Mouse (Mus musculus) adrenal gland, adult 2 months (tissue): Measurements from ENCODE around the gene Rara. TPM values are rescaled to one million over a fixed set of nuclear protein-coding genes. Genes with fewer than 3 reads are reported as not detected.

Experiments used
- DNase-seq: peaks from one replicate; pipeline ENCODE4 v3.0.0; 2021
- polyA plus RNA-seq: library from polyadenylated mRNA; depleted of rRNA; stranded (reverse); fragments of >200 nt; gene quantifications from 2 replicates; pipeline ENCODE4 v1.2.3, GENCODE M21; 2012
- total RNA-seq, 2 experiments: library from RNA; stranded (reverse); gene quantifications; 2 replicates each; pipeline ENCODE4 v1.2.3; 2021

Gene Rara
- total and polyA plus RNA-seq, 3 experiments = 17.0 to 44.9 (median 30.8) TPM

DNA sequence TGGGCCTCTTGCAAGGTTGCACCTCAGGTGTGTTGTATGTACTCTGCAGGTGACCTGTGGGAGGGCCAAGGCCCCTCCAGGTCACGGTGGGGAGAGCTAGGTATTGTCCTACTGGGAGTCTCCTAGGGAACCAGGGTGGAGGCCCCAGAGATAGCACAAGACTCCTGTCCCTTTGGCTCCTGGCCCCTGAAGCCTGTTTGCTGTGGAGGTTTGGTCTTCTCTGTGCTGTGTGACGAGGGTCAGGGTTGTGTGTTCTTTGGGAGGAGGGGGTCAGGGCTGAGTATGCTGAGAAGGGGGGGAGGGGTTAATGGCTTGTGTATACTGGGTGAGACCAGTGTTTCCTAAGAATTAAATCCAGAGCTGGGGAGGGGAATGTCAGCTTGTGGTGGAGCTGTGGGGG is 25.7 kb downstream of the Rara start:
- no peak for DNase-seq

DNA sequence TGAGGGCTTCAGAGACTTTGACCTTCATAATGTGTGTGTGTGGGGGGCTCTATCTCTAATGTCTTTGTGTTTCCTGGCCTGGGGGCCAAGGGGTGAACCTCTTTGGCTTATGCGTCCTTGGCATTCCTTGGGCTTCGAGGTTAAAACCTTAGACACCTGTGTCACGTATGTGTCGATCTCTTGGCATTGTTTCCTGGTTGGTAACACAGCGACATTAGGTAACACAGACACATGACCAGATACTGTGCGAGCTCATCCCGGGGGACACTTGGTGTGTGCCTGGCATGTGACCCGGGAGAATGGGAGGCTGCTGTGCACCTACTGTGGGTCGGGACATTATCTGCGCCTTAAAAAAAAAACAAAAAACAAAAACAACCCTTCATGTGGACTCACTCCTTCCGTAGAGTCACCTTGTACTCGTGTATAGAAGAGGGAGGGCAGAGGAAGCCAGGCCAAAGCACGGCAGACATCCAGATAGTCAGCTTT is 26.3 kb downstream of the Rara start:
- no peak for DNase-seq

DNA sequence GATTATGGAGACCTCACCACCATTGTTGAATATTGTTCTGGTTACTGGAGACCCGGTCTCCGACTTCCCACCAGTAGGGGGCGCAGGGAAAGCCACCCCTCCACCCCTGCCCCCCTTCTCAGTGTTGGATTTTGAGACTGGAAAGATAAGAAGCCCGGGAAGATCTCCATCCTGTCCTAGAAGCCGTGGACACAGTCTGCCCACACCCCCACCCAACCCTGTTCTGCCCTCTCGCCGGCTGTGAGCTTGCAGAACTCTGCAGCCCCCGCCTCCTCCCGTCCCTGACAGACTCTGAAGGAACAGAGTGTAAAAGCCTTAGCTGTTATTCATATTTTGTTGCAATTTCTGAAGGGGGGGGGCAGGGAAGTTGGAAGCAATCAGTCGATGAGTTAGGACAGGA is 26.8 kb downstream of the Rara start:
- DNase-seq = peak; percentile 80

GRCm38 (mm10) chr11:98954801-98955706 is 27.4 kb downstream of the Rara start:
- no peak for DNase-seq

- DNase-seq = peak; percentile 42
These were observed 28.2 kb downstream of the Rara start for GRCm38 (mm10) chr11:98955707-98956235.

- no peak for DNase-seq
These were observed 28.7 kb downstream of the Rara start for GRCm38 (mm10) chr11:98956340-98956739.

DNA sequence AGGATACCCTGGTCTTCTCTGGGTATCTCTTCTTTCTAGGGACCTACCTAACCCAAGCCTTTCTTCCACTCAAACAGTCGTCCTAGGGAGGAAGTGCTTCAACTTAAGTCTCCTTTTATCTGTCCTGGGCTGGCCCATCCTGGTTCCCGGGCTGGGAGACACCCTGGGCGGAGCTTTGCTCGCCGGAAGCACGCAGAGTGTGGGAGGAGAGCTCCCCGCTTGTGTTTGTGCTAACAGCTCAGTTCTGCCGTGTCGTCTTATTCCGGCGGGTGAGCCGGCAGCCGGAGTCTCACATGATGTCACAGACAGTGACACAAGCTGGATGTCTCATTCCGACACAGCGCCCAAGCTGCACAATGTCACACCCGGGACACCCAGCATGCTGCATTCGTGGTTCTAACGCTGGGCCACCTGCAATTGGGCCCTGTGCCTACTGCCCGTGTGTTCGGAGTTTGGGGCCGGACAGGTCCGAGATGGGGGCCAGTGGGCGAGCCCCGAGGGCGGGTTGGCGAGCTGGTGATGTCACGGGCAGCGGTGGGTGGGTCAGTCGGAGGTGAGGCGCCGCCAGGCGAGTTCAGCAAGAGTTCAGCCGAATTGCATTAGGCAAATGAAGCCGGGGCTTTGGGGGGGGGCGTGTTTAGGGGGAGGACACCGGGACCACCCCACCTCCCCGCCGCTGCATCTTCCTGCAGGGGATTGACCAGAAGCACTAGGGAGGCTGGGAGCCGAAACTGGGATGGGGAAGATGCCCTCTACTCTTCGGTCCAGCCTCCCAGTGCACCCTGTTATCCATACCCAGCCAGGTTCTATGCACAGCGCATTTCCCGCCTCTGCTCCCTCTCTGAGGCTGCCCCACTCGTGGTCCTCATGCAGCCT is 32.1 kb downstream of the Rara start:
- peak; percentile 92 for DNase-seq

- DNase-seq = peak; percentile 89
These were observed 32.8 kb downstream of the Rara start for GRCm38 (mm10) chr11:98960313-98960906.

GRCm38 (mm10) chr11:98961051-98961592 is 33.5 kb downstream of the Rara start:
- DNase-seq = peak; percentile 68

- DNase-seq = peak; percentile 28
These were observed 34.1 kb downstream of the Rara start for GRCm38 (mm10) chr11:98961766-98962165.

- no peak for DNase-seq
These were observed 34.9 kb downstream of the Rara start for GRCm38 (mm10) chr11:98962421-98963095.

DNA sequence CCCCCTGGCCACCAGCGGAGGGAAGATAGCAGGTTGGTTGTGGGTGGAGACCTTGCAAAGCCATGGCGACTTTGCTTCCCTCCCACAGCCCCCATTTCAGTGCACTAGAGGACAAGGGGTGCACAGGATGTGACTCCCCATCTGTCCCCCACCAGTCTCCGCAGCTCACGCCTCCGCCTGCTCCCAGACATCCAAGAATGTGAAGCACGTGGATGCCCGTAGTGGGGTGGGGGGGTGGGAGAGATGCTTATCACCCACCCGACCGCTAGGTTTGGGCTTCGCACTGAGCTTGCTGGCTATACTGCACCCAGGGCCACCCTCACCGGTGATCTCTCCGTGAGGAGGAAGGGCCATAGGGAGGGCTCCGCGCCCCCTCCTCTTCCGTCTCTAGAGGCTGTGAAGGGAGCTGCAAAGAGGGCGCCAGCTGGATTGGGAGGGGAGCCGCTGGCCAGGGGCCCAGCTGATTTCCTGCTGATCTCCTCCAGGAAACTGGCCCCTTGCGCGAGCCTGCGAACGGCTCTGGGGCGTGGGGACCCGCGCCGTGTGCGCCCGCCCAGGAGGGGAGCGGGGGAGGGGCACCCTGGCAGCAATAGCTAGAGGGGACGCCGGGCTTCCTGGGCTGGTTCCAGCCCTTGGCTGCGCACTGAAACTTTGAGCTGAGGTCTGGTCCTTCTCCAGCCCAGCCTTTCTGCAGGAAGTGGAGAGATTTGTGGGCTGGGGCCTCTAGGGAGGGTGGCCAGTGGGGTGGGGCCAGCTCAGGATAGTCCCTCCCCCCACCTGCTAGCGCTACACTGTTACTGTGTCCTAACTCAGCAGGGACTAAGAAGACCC is 35.8 kb downstream of the Rara start:
- peak; percentile 90 for DNase-seq

DNA sequence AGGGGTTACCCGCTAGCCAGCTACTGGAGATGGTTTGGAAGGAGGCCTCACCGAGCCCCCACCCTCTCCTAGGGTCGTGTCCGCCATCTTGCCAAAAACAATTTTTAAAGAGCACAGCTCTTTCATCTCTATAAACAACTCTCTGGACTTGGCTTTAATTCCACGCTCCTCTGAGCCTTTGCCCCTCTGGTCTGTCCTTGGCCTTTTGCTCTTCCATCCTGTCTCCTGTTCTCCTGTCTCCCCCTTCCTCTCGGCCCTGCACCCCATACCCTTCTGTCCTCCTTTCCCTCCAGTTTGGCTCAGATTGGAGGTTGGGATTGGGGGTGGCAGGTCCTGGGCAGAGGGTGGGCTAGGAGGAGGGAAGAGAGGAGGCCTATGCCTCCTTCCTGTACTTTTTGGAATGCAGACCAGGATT is 36.6 kb downstream of the Rara start:
- DNase-seq = no peak

- peak; percentile 75 for DNase-seq
These were observed 37.2 kb downstream of the Rara start for GRCm38 (mm10) chr11:98964616-98965415.

DNA sequence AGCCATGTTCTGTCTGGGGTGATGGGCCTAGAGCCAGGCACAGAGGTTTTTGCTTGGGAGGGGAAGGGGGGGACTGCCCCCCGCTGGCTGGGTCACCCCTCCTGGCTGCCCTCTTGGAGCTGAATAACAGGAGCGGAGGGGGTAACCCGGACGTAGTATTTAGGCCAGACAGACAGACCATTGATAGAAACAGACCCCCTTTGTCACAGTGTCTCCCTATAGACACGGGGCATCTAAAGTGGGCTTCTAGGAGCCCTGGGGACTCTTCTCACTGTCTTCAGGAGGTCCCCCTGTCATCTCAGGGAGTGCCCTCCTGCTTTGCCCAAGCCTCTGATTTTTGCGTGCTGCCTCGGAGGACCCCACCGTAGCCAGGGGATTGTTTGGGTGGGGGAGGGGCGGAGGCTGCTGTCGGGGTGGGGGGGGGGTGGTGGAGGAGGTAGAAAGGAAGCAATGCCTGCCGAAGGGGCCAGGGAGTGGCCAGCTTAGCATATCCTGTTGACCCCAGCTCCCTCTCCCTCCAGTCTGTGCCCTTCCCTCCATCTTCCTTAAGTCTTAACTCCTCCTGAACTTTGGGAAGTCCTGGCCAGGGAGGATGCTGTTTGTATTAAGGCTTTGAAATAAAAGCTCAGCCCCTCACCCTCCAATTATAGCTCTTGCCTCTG is 37.9 kb downstream of the Rara start:
- DNase-seq = no peak

DNA sequence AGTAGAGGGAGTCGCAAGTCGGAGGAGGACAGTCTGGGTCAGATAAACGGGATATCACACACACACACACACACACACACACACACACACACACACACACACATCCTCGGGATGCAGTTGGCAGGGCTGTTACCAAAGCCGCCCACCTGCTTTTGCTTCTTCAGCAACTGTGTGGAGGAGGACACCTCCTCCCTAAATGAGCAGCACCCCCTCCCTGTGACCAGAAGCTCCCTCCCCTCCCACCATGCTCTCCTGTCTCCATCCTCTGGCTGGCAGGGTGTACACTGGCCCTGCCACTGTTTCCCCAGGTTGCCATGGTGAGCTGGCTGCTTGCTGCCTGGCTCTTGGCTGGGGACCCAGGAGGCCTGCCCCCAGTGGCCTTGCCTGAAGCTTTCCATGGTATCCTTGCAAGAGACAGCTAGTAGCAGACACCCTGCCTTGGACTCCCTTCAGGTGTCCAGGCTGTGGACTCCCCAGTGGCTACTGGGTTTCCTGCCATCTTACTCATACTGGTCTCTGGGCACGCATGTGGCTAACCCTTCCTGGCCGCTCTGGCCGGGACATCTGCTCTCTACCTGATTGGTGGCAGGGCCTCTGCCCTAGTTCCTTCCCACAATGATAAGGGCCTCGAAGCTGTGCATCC is 39.0 kb downstream of the Rara start:
- peak; percentile 91 for DNase-seq

DNA sequence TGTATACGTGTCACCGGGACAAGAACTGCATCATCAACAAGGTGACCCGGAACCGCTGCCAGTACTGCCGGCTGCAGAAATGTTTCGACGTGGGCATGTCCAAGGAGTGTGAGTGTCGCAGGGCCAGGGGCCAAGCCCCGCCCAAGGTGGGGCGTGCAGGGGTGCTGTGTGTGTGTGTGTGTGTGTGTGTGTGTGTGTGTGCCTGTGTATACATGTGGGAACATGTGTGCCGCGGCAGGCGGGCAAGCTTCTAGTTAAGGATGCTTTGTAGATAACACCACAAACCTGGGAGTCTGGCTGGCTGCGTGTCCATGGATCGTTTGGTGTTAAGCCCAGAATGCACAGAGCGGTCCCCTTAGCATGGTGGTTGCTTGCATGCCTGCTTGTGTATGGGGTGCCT is 40.5 kb downstream of the Rara start:
- DNase-seq = no peak
